Mouse (Mus musculus): ENCODE results near the gene Slc36a3.
"Not testable (repeated sequence)": the region's sequence is repeated elsewhere in the genome, so short reads cannot be mapped to it uniquely, and the experiment has no call there.

Gene Slc36a3

GRCm38 (mm10) chr11:55106636-55107035 is 44.9 kb downstream of the Slc36a3 start:
- no peak for DNase-seq (ENCODE audit: low spot score)

GRCm38 (mm10) chr11:55105389-55105788 is 46.1 kb downstream of the Slc36a3 start:
- DNase-seq (ENCODE audit: low spot score), result no peak

- DNase-seq (ENCODE audit: low spot score), result no peak
These were observed 48.3 kb downstream of the Slc36a3 start for GRCm38 (mm10) chr11:55103229-55103628.

- no peak for DNase-seq (ENCODE audit: low spot score)
These were observed 49.5 kb downstream of the Slc36a3 start for GRCm38 (mm10) chr11:55102015-55102414.

- DNase-seq (ENCODE audit: low spot score), result no peak
These were observed 51.6 kb downstream of the Slc36a3 start for GRCm38 (mm10) chr11:55099868-55100267.

- DNase-seq (ENCODE audit: low spot score), result no peak
These were observed 52.3 kb downstream of the Slc36a3 start for GRCm38 (mm10) chr11:55099019-55099771.

GRCm38 (mm10) chr11:55098189-55098915 is 53.2 kb downstream of the Slc36a3 start:
- no peak for DNase-seq (ENCODE audit: low spot score)

GRCm38 (mm10) chr11:55097463-55098188 is 53.9 kb downstream of the Slc36a3 start, which contains the start of gene Gm2a:
Gene Gm2a (plus strand): TSS chr11:55098115.
- peak; percentile 96 for DNase-seq (ENCODE audit: low spot score)

- DNase-seq (ENCODE audit: low spot score), result no peak
These were observed 54.6 kb downstream of the Slc36a3 start for GRCm38 (mm10) chr11:55096731-55097462.

- DNase-seq (ENCODE audit: low spot score), result not testable (repeated sequence)
These were observed 55.2 kb downstream of the Slc36a3 start for GRCm38 (mm10) chr11:55096296-55096695.

- DNase-seq (ENCODE audit: low spot score), result no peak
These were observed 58.4 kb downstream of the Slc36a3 start for GRCm38 (mm10) chr11:55093096-55093495.

- DNase-seq (ENCODE audit: low spot score), result no peak
These were observed 61.6 kb downstream of the Slc36a3 start for GRCm38 (mm10) chr11:55089892-55090291.

- peak; percentile 71 for DNase-seq (ENCODE audit: low spot score)
These were observed 64.5 kb downstream of the Slc36a3 start for GRCm38 (mm10) chr11:55087006-55087405.

- DNase-seq (ENCODE audit: low spot score), result no peak
These were observed 66.1 kb downstream of the Slc36a3 start for GRCm38 (mm10) chr11:55085396-55085795.

GRCm38 (mm10) chr11:55084629-55085028 is 66.9 kb downstream of the Slc36a3 start:
- DNase-seq (ENCODE audit: low spot score), result no peak

- no peak for DNase-seq (ENCODE audit: low spot score)
These were observed 70.3 kb downstream of the Slc36a3 start for GRCm38 (mm10) chr11:55081206-55081605.

- no peak for DNase-seq (ENCODE audit: low spot score)
These were observed 72.3 kb downstream of the Slc36a3 start for GRCm38 (mm10) chr11:55079180-55079579.

- DNase-seq (ENCODE audit: low spot score), result no peak
These were observed 73.0 kb downstream of the Slc36a3 start for GRCm38 (mm10) chr11:55078502-55078901.

- DNase-seq (ENCODE audit: low spot score), result peak; percentile 61
These were observed 73.9 kb downstream of the Slc36a3 start, which contains the start of gene Ccdc69 for GRCm38 (mm10) chr11:55077331-55078231. Gene Ccdc69 (minus strand): TSS chr11:55078131.

- no peak for DNase-seq (ENCODE audit: low spot score)
These were observed 75.3 kb downstream of the Slc36a3 start for GRCm38 (mm10) chr11:55076234-55076633.

GRCm38 (mm10) chr11:55075602-55076001 is 75.9 kb downstream of the Slc36a3 start:
- DNase-seq (ENCODE audit: low spot score), result peak; percentile 31
